Mouse (Mus musculus) CH12.LX (cell line): Measurements from ENCODE around the gene Hecw2.
A peak's percentile ranks its signal among the peaks of the same experiment; 100 is the strongest.

Experiments used
- CTCF ChIP-seq, 2 experiments: IDR thresholded peaks in 1 of 2; conservative IDR thresholded peaks in 1 of 2; 2 replicates each; pipeline ENCODE4 v1.5.1; 2011 to 2012; ENCODE audit warnings: low read depth in 2 of 2, low read length in 2 of 2, improper control_type of control experiment in 1 of 2, inconsistent platforms in 1 of 2, mild to moderate bottlenecking in 1 of 2, moderate library complexity in 1 of 2
- EP300 ChIP-seq: IDR thresholded peaks from 2 replicates; pipeline ENCODE4 v1.6.1; 2011; ENCODE audit warnings: low read length, improper control_type of control experiment
- GABPA ChIP-seq: IDR thresholded peaks from 2 replicates; pipeline ENCODE4 v1.6.1; 2012; ENCODE audit warnings: low read depth, low read length, improper control_type of control experiment, inconsistent platforms; ENCODE audit not compliant: insufficient replicate concordance
- MXI1 ChIP-seq: IDR thresholded peaks from 2 replicates; pipeline ENCODE4 v1.6.1; 2011; ENCODE audit warnings: mild to moderate bottlenecking, low read depth, low read length, improper control_type of control experiment
- POLR2A ChIP-seq: IDR thresholded peaks from 2 replicates; pipeline ENCODE4 v1.6.1; 2011; ENCODE audit warnings: low read depth, mild to moderate bottlenecking, improper control_type of control experiment, low read length
- RAD21 ChIP-seq: IDR thresholded peaks from 2 replicates; pipeline ENCODE4 v1.6.1; 2011; ENCODE audit warnings: low read depth, mild to moderate bottlenecking, low read length, improper control_type of control experiment, moderate library complexity
- SMC3 ChIP-seq: IDR thresholded peaks from 2 replicates; pipeline ENCODE4 v1.6.1; 2011; ENCODE audit warnings: low read depth, low read length, improper control_type of control experiment
- UBTF ChIP-seq: IDR thresholded peaks from 2 replicates; pipeline ENCODE4 v1.6.1; 2012; ENCODE audit warnings: low read depth, mild to moderate bottlenecking, inconsistent platforms, low read length, improper control_type of control experiment, moderate library complexity
- ZC3H11A ChIP-seq: IDR thresholded peaks from 2 replicates; pipeline ENCODE4 v1.6.1; 2012; ENCODE audit warnings: low read depth, mild to moderate bottlenecking, inconsistent platforms, low read length, improper control_type of control experiment

DNA sequence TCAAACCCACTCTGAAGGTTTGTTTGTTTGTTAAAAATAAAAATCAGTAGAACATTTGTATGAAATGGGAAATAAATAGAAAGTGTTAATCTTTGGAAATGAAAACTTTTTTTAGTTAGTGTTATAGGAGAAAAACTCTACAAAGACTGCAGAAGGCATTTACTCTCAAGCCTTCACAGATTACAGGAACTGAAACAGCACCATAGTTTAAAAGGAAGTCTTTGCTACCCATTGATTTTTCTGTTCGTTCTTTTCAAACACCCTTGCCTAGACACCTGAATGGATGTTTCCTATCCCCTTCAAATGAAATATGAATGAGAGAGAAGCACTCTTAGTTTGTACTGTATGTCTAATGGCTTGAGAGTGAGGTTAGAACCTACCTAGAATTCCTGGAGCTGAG, 126.7 kb downstream of the Hecw2 start:
- TF ChIP-seq MXI1 = no peak
- peak; percentile 83 for TF ChIP-seq EP300
- TF ChIP-seq ZC3H11A = no peak
- TF ChIP-seq SMC3 = no peak
- TF ChIP-seq GABPA = no peak
- TF ChIP-seq UBTF = no peak
- no peak for TF ChIP-seq CTCF (conservative IDR thresholded peaks at IDR 0.05 in 1 of 2, IDR thresholded peaks at IDR 0.05 in 1 of 2; ENCODE audit: low read depth in 2 of 2, low read length in 2 of 2)
- no peak for TF ChIP-seq RAD21
- TF ChIP-seq POLR2A = no peak; the same call in 1 of the 2 replicates
